Mouse (Mus musculus) neural tube, embryonic 13.5 days (tissue): Measurements from ENCODE around the gene Iapp. TPM values are rescaled to one million over a fixed set of nuclear protein-coding genes. Genes with fewer than 3 reads are reported as not detected.
"Not testable (repeated sequence)": the region's sequence is repeated elsewhere in the genome, so short reads cannot be mapped to it uniquely, and the experiment has no call there.

Source experiments
- ATAC-seq: fragments of 200-750 bp; cut with Nextera tagmentation; 2 replicates; pipeline ENCODE4 v1.8.0; 2017; ENCODE audit warnings: low read depth, mild to moderate bottlenecking, moderate TSS enrichment, moderate library complexity
- H3K27ac ChIP-seq: fragments of 300-500 bp; sonication (generic); replicated peaks from 2 replicates; pipeline ENCODE4 v1.5.1; 2015; ENCODE audit warnings: moderate library complexity, mild to moderate bottlenecking, inconsistent platforms
- H3K27me3 ChIP-seq: fragments of 300-500 bp; sonication (generic); 2 replicates; pipeline ENCODE4 v1.6.1; 2015; ENCODE audit warnings: mild to moderate bottlenecking, inconsistent platforms
- H3K36me3 ChIP-seq: fragments of 300-500 bp; sonication (generic); 2 replicates; pipeline ENCODE4 v1.6.1; 2015; ENCODE audit warnings: mild to moderate bottlenecking, inconsistent platforms
- H3K4me1 ChIP-seq: fragments of 300-500 bp; sonication (generic); replicated peaks from 2 replicates; pipeline ENCODE4 v1.6.1; 2015; ENCODE audit warnings: inconsistent platforms
- H3K4me2 ChIP-seq: fragments of 300-500 bp; sonication (generic); 2 replicates; pipeline ENCODE4 v1.6.1; 2015; ENCODE audit warnings: inconsistent platforms, mild to moderate bottlenecking, moderate library complexity
- H3K4me3 ChIP-seq: fragments of 300-500 bp; sonication (generic); 2 replicates; pipeline ENCODE4 v1.5.1; 2015; ENCODE audit warnings: mild to moderate bottlenecking, inconsistent platforms
- H3K9ac ChIP-seq: fragments of 300-500 bp; sonication (generic); 2 replicates; pipeline ENCODE4 v1.6.1; 2015; ENCODE audit warnings: moderate library complexity, mild to moderate bottlenecking, inconsistent platforms
- H3K9me3 ChIP-seq: fragments of 300-500 bp; sonication (generic); 2 replicates; pipeline ENCODE4 v1.6.1; 2016; ENCODE audit warnings: inconsistent platforms
- WGBS: fragments of 180-500 bp; shearing (Covaris S2); methylation state at CpG from one replicate; pipeline ENCODE4 v1.1.7; 2015; 5-methylcytosine and 5-hydroxymethylcytosine counted together
- polyA plus RNA-seq: library from polyadenylated mRNA; unstranded; fragments of >200 nt; fragmentation: Nextera tagmentation; extraction: Ambion mirVana; gene quantifications from 2 replicates; pipeline ENCODE4 v1.2.1, GENCODE M21; 2015

Gene Iapp
- polyA plus RNA-seq, 1 experiment from 2014 or later, result not detected

DNA sequence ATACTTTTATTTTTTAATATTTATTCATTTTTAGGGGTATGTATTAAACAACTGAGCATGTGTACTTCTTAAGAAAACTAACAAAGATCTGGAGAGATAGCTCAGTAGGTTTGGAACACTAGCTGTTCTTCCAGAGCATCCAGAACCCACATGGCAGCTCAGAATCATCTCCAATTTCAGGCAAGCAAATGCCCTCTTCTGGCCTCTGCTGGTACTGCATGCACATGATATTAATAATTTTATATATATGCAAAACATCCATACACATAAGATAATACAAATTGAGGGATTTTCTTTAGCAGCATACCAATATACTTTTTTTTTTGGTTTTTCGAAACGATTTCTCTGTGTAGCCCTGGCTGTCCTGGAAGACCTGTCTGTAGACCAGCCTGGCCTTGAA lies 45.3 kb downstream of the Iapp start:
- H3K9me3 ChIP-seq, result no peaks in the 10 kb centered on the region
- peaks cover 13% of the 10 kb centered on the region for H3K4me1 ChIP-seq
- no peaks in the 10 kb centered on the region for H3K27me3 ChIP-seq
- H3K4me3 ChIP-seq, result no peak overlapping the region
- H3K4me2 ChIP-seq, result no peak overlapping the region
- 79% methylated on average over 2 of the region's 2 CpGs for WGBS
- no peak overlapping the region for H3K9ac ChIP-seq
- peaks cover 7% of the 10 kb centered on the region for H3K36me3 ChIP-seq
- H3K27ac ChIP-seq, result no peak overlapping the region
- no peak for ATAC-seq

DNA sequence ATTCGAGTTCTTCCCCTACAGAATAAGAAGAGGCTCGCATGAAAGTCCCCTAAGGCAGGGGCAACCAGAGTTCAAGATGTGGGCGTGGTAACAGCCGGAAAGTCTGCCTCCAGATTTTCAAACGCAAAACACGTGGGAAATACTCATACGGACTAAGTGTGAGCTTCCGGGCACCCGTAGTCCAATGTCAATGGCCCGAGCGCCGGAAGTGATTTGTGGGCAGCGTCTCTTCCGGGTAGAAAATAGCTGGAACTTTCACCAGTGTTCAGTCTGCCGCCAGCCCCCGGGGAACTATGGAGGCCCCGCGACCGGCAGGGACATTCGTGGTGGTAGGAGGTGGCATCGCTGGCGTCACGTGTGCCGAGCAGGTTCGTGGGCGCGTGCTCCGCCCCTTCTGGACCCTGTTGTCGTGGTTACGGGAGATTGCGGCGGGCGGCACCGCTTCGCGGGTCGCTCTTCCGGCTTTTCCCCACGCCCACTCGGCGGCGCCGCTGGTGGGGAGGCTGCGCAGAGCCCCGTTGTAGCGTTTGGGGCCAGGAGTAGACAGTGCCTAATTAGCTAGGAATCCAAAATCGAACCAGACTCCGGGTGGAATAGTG lies 47.3 kb downstream of the Iapp start, which contains the start of gene Pyroxd1:
TSS of gene Pyroxd1 (plus strand) at position 215 of the 599 bp plus-strand sequence.
- ATAC-seq, result peak; percentile 97
- Histone ChIP-seq H3K36me3 (peaks cover 26% of the 10 kb centered on the region), H3K4me3 (peak within 1 kb of the TSS; percentile 67), H3K9me3 (no peaks in the 10 kb centered on the region), H3K27me3 (no peaks in the 10 kb centered on the region), H3K4me2 (peak within 1 kb of the TSS; percentile 63), H3K27ac (peak within 1 kb of the TSS; percentile 85), H3K9ac (peak within 1 kb of the TSS; percentile 73), H3K4me1 (peaks cover 13% of the 10 kb centered on the region)
- under 1% methylated on average over 48 of the region's 48 CpGs for WGBS

DNA sequence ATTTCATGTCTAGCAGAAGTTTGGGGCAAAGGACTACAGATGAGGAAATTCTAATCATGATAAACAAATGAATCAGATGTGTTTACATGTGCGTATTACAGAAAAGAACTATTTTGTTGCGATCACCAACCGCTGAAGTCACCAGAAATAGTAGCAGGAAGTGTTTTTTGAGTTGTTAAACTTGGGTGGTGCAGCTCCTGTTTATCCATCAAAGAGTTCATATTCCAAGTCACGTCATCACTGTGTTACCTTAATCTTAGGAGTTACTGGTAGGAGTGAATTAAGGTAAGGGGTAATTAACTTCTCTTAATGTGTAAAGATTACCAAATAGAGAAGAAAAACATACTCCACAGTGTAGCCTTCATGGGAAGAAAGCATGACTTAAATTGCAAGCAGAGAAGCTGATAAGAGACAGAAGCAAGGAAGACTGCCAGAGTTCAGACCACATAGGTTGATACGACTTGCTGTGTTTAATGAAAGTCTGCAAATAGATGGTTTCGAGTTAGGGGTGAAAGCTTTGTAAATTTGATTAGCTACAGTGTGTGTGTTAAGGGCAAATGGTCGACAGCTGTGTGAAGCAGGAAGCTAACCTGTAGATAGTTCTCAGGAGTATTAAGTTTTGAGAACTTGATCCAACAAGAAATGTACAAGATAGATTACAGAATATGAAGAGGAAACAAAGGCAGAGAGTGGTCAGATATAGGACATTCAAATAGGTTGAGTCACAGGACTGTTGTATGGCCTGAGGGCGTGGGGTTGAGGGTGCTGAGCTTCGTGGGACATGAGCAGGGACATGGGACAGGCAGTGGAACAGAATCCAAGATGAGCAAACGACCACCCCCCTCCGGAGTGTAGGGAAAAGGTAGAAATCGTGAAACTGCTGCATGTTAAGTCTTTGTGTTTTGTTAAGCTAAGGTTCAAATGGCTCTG lies 48.2 kb downstream of the Iapp start:
- Histone ChIP-seq H3K27ac (peak overlapping the region; percentile 85), H3K4me3 (peak overlapping the region; percentile 67), H3K9ac (peak overlapping the region; percentile 73), H3K4me2 (peak overlapping the region; percentile 63), H3K9me3 (no peaks in the 10 kb centered on the region), H3K27me3 (no peaks in the 10 kb centered on the region), H3K36me3 (peaks cover 34% of the 10 kb centered on the region), H3K4me1 (peaks cover 13% of the 10 kb centered on the region)
- 65% methylated on average over 12 of the region's 12 CpGs for WGBS
- ATAC-seq, result no peak

DNA sequence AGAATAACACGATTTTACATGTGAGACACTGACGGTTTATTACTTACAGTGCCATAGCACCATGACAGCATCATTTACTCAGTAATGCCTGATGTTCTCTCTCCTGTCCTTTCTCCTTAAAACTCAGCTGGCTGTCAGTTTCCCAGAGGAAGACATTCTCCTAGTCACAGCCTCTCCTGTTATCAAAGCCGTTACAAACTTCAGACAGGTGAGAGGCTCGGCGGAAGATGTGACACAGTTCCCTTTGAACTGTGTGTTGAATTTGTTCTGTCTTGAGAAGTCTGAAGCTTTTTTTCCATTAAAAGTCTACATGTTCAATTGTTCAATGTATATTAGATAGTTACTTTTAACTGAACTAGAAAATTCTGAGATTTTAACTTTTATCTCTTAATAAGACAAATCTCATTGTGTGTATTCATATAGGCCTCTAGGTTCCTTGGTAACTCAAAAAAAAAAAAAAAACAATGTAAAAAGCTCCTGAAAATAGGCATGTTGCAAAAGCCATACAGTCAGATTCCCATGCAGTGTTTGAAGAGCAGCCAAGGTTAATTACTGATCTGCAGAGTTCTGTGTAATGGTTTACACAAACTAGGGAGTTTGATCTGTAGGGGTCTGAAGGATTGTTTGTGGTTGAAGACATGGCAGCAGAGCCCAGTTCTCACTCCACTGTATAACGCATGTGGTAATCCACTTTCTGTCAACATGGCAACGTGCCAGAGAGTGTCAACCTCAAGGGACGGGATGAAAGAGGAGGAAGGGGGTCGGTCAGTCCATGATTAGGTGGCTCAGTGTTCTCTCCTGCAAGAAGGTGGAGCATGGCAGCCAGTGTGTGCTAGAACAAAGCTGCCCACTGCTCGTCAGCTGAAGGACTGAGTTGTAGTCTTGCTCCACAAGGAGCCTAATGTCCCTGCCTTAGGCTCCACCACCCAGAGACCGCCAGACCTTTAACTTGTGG lies 49.5 kb downstream of the Iapp start:
- Histone ChIP-seq H3K4me3 (no peak overlapping the region), H3K27me3 (no peaks in the 10 kb centered on the region), H3K27ac (no peak overlapping the region), H3K9ac (no peak overlapping the region), H3K36me3 (peaks cover 47% of the 10 kb centered on the region), H3K4me1 (peaks cover 13% of the 10 kb centered on the region), H3K4me2 (no peak overlapping the region), H3K9me3 (no peaks in the 10 kb centered on the region)
- no peak for ATAC-seq
- WGBS, result 84% methylated on average over 11 of the region's 11 CpGs

DNA sequence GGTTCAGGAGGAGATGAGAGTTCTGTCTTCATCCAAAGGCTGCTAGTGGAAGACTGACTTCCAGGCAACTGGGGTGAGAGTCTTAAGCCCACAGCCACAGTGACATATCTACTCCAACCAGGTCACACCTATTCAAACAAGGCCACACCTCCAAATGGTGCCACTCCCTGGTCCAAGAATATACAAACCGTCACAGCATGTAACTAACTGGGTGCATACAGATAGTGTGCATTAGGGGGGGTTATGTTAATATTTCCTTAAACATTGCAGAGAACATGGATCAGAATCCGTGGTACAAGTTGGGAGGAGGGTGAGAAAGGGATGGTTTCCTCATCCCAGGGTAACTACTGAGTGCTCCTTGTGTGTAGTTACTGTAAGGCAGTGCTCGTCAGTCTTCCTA lies 53.9 kb downstream of the Iapp start:
- not testable (repeated sequence) for ATAC-seq

More for the DNA sequence above, 53.9 kb downstream of the Iapp start:
- H3K9me3 ChIP-seq, H3K4me2 ChIP-seq, H3K4me1 ChIP-seq, H3K9ac ChIP-seq, H3K27me3 ChIP-seq, H3K4me3 ChIP-seq, H3K27ac ChIP-seq: not testable (repeated sequence)
- peaks cover 77% of the 10 kb centered on the region for H3K36me3 ChIP-seq
- 95% methylated on average over 3 of the region's 3 CpGs for WGBS

Other genes starting within 250 kb of the Iapp start
- 0.10 TPM in 1 of 2 replicates, not detected in the other for gene Slco1a6, start 89.9 kb upstream of the Iapp start, polyA plus RNA-seq
- gene Slco1a5, start 24.6 kb downstream of the Iapp start, polyA plus RNA-seq, result not detected in 2 replicates
- gene Pyroxd1, start 47.2 kb downstream of the Iapp start, polyA plus RNA-seq, result 21.5 and 23.2 TPM in 2 replicates
- gene Recql, start 88.7 kb downstream of the Iapp start, polyA plus RNA-seq, result 27.1 and 29.7 TPM in 2 replicates
- gene Golt1b, start 88.8 kb downstream of the Iapp start, polyA plus RNA-seq, result 84.1 and 87.5 TPM in 2 replicates
- 0.72 and 0.78 TPM in 2 replicates for gene Spx, start 115.0 kb downstream of the Iapp start, polyA plus RNA-seq
- gene Gys2, start 174.7 kb downstream of the Iapp start, polyA plus RNA-seq, result not detected in 2 replicates
- 522 and 568 TPM in 2 replicates for gene Ldhb, start 209.5 kb downstream of the Iapp start, polyA plus RNA-seq